Mouse (Mus musculus): ENCODE measurements at regions not wholly inside any gene's neighbourhood (a gene's known extent, or its start where the extent isn't known, plus 50 kb on each side); places are given as distances from the start of the nearest gene placed in this dataset.
"Not testable (repeated sequence)": the region's sequence is repeated elsewhere in the genome, so short reads cannot be mapped to it uniquely, and the experiment has no call there.

- Histone ChIP-seq H3K36me3 (ENCODE audit: control insufficient read depth, insufficient read depth, low read length) (no peaks in the 10 kb centered on the region), H3K27ac (ENCODE audit: low read depth, low read length) (no peak overlapping the region), H3K27me3 (ENCODE audit: control insufficient read depth, insufficient read depth, low read length) (no peaks in the 10 kb centered on the region), H3K4me3 (ENCODE audit: low read depth, low read length) (no peak overlapping the region), H3K4me2 (ENCODE audit: low read depth) (no peak overlapping the region), H3K9ac (ENCODE audit: low read length) (no peak overlapping the region), H3K4me1 (ENCODE audit: control insufficient read depth, insufficient read depth, low read length) (no peaks in the 10 kb centered on the region), H3K9me3 (ENCODE audit: control insufficient read depth, low read length) (no peaks in the 10 kb centered on the region)
- ATAC-seq (ENCODE audit: insufficient read depth, low FRiP score, low TSS enrichment) (no peak), DNase-seq (ENCODE audit: low spot score) (no peak)
- 89% methylated on average over 2 of the region's 2 CpGs for WGBS
These were observed 247.7 kb upstream of the Speer4f2 start for GRCm38 (mm10) chr5:17125240-17125639.

- no peak overlapping the region for H3K27ac ChIP-seq (ENCODE audit: low read depth, low read length)
- no peaks in the 10 kb centered on the region for H3K36me3 ChIP-seq (ENCODE audit: control insufficient read depth, insufficient read depth, low read length)
- WGBS = 69% methylated on average over 4 of the region's 4 CpGs
- H3K4me1 ChIP-seq (ENCODE audit: control insufficient read depth, insufficient read depth, low read length) = no peaks in the 10 kb centered on the region
- DNase-seq (ENCODE audit: low spot score) (no peak), ATAC-seq (ENCODE audit: insufficient read depth, low FRiP score, low TSS enrichment) (no peak)
- no peaks in the 10 kb centered on the region for H3K27me3 ChIP-seq (ENCODE audit: control insufficient read depth, insufficient read depth, low read length)
- no peak overlapping the region for H3K9ac ChIP-seq (ENCODE audit: low read length)
- no peak overlapping the region for H3K4me2 ChIP-seq (ENCODE audit: low read depth)
- no peaks in the 10 kb centered on the region for H3K9me3 ChIP-seq (ENCODE audit: control insufficient read depth, low read length)
- H3K4me3 ChIP-seq (ENCODE audit: low read depth, low read length) = no peak overlapping the region
These were observed 245.5 kb upstream of the Speer4f2 start for GRCm38 (mm10) chr5:17127501-17127900.

- WGBS = 62% methylated on average over 5 of the region's 5 CpGs
- H3K9ac ChIP-seq (ENCODE audit: low read length) = no peak overlapping the region
- H3K9me3 ChIP-seq (ENCODE audit: control insufficient read depth, low read length) = no peaks in the 10 kb centered on the region
- H3K4me1 ChIP-seq (ENCODE audit: control insufficient read depth, insufficient read depth, low read length) = no peaks in the 10 kb centered on the region
- DNase-seq (ENCODE audit: low spot score) (no peak), ATAC-seq (ENCODE audit: insufficient read depth, low FRiP score, low TSS enrichment) (no peak)
- no peak overlapping the region for H3K27ac ChIP-seq (ENCODE audit: low read depth, low read length)
- no peaks in the 10 kb centered on the region for H3K27me3 ChIP-seq (ENCODE audit: control insufficient read depth, insufficient read depth, low read length)
- no peak overlapping the region for H3K4me2 ChIP-seq (ENCODE audit: low read depth)
- H3K36me3 ChIP-seq (ENCODE audit: control insufficient read depth, insufficient read depth, low read length) = no peaks in the 10 kb centered on the region
- no peak overlapping the region for H3K4me3 ChIP-seq (ENCODE audit: low read depth, low read length)
These were observed 237.5 kb upstream of the Speer4f2 start for GRCm38 (mm10) chr5:17135489-17135888.

- H3K4me1 ChIP-seq (ENCODE audit: control insufficient read depth, insufficient read depth, low read length) = no peaks in the 10 kb centered on the region
- ATAC-seq (ENCODE audit: insufficient read depth, low FRiP score, low TSS enrichment) (no peak), DNase-seq (ENCODE audit: low spot score) (no peak)
- H3K4me3 ChIP-seq (ENCODE audit: low read depth, low read length) = no peak overlapping the region
- H3K9ac ChIP-seq (ENCODE audit: low read length) = no peak overlapping the region
- no peaks in the 10 kb centered on the region for H3K9me3 ChIP-seq (ENCODE audit: control insufficient read depth, low read length)
- H3K36me3 ChIP-seq (ENCODE audit: control insufficient read depth, insufficient read depth, low read length) = no peaks in the 10 kb centered on the region
- no peak overlapping the region for H3K4me2 ChIP-seq (ENCODE audit: low read depth)
- H3K27ac ChIP-seq (ENCODE audit: low read depth, low read length) = no peak overlapping the region
- H3K27me3 ChIP-seq (ENCODE audit: control insufficient read depth, insufficient read depth, low read length) = no peaks in the 10 kb centered on the region
These were observed 231.4 kb upstream of the Speer4f2 start for GRCm38 (mm10) chr5:17141555-17141954.

GRCm38 (mm10) chr5:17174562-17174961, 198.4 kb upstream of the Speer4f2 start:
- no peaks in the 10 kb centered on the region for H3K27me3 ChIP-seq (ENCODE audit: control insufficient read depth, insufficient read depth, low read length)
- DNase-seq (ENCODE audit: low spot score) = no peak
- no peak for ATAC-seq (ENCODE audit: insufficient read depth, low FRiP score, low TSS enrichment)
- H3K27ac ChIP-seq (ENCODE audit: low read depth, low read length) = no peak overlapping the region
- no peak overlapping the region for H3K4me2 ChIP-seq (ENCODE audit: low read depth)
- H3K36me3 ChIP-seq (ENCODE audit: control insufficient read depth, insufficient read depth, low read length) = no peaks in the 10 kb centered on the region
- no peak overlapping the region for H3K4me3 ChIP-seq (ENCODE audit: low read depth, low read length)
- no peaks in the 10 kb centered on the region for H3K4me1 ChIP-seq (ENCODE audit: control insufficient read depth, insufficient read depth, low read length)
- no peak overlapping the region for H3K9ac ChIP-seq (ENCODE audit: low read length)
- WGBS = 90% methylated on average over 2 of the region's 2 CpGs
- no peaks in the 10 kb centered on the region for H3K9me3 ChIP-seq (ENCODE audit: control insufficient read depth, low read length)

GRCm38 (mm10) chr5:17176771-17177170, 196.2 kb upstream of the Speer4f2 start:
- Histone ChIP-seq H3K27me3 (ENCODE audit: control insufficient read depth, insufficient read depth, low read length) (no peaks in the 10 kb centered on the region), H3K4me3 (ENCODE audit: low read depth, low read length) (no peak overlapping the region), H3K9me3 (ENCODE audit: control insufficient read depth, low read length) (no peaks in the 10 kb centered on the region), H3K4me1 (ENCODE audit: control insufficient read depth, insufficient read depth, low read length) (no peaks in the 10 kb centered on the region), H3K36me3 (ENCODE audit: control insufficient read depth, insufficient read depth, low read length) (no peaks in the 10 kb centered on the region), H3K27ac (ENCODE audit: low read depth, low read length) (no peak overlapping the region), H3K4me2 (ENCODE audit: low read depth) (no peak overlapping the region), H3K9ac (ENCODE audit: low read length) (no peak overlapping the region)
- ATAC-seq (ENCODE audit: insufficient read depth, low FRiP score, low TSS enrichment) (no peak), DNase-seq (ENCODE audit: low spot score) (no peak)
- 88% methylated on average over 9 of the region's 9 CpGs for WGBS

GRCm38 (mm10) chr5:17208554-17209283, 164.3 kb upstream of the Speer4f2 start:
- no peak overlapping the region for H3K9ac ChIP-seq (ENCODE audit: low read length)
- no peaks in the 10 kb centered on the region for H3K36me3 ChIP-seq (ENCODE audit: control insufficient read depth, insufficient read depth, low read length)
- no peaks in the 10 kb centered on the region for H3K9me3 ChIP-seq (ENCODE audit: control insufficient read depth, low read length)
- no peak overlapping the region for H3K4me2 ChIP-seq (ENCODE audit: low read depth)
- DNase-seq (ENCODE audit: low spot score) (no peak), ATAC-seq (ENCODE audit: insufficient read depth, low FRiP score, low TSS enrichment) (no peak)
- no peaks in the 10 kb centered on the region for H3K27me3 ChIP-seq (ENCODE audit: control insufficient read depth, insufficient read depth, low read length)
- H3K4me1 ChIP-seq (ENCODE audit: control insufficient read depth, insufficient read depth, low read length) = no peaks in the 10 kb centered on the region
- H3K4me3 ChIP-seq (ENCODE audit: low read depth, low read length) = no peak overlapping the region
- 80% methylated on average over 4 of the region's 4 CpGs for WGBS
- H3K27ac ChIP-seq (ENCODE audit: low read depth, low read length) = no peak overlapping the region

- ATAC-seq (ENCODE audit: insufficient read depth, low FRiP score, low TSS enrichment) (no peak), DNase-seq (ENCODE audit: low spot score) (no peak)
- H3K9me3 ChIP-seq (ENCODE audit: control insufficient read depth, low read length) = no peaks in the 10 kb centered on the region
- no peak overlapping the region for H3K27ac ChIP-seq (ENCODE audit: low read depth, low read length)
- WGBS = 75% methylated on average over 6 of the region's 6 CpGs
- no peak overlapping the region for H3K4me2 ChIP-seq (ENCODE audit: low read depth)
- no peaks in the 10 kb centered on the region for H3K4me1 ChIP-seq (ENCODE audit: control insufficient read depth, insufficient read depth, low read length)
- H3K4me3 ChIP-seq (ENCODE audit: low read depth, low read length) = no peak overlapping the region
- H3K27me3 ChIP-seq (ENCODE audit: control insufficient read depth, insufficient read depth, low read length) = no peaks in the 10 kb centered on the region
- no peak overlapping the region for H3K9ac ChIP-seq (ENCODE audit: low read length)
- no peaks in the 10 kb centered on the region for H3K36me3 ChIP-seq (ENCODE audit: control insufficient read depth, insufficient read depth, low read length)
These were observed 162.2 kb upstream of the Speer4f2 start for GRCm38 (mm10) chr5:17210723-17211245.

GRCm38 (mm10) chr5:17223542-17223941, 149.4 kb upstream of the Speer4f2 start:
- not testable (repeated sequence) for H3K4me2 ChIP-seq (ENCODE audit: low read depth); H3K9me3 ChIP-seq (ENCODE audit: control insufficient read depth, low read length); H3K4me3 ChIP-seq (ENCODE audit: low read depth, low read length); DNase-seq (ENCODE audit: low spot score); H3K9ac ChIP-seq (ENCODE audit: low read length); H3K27me3 ChIP-seq (ENCODE audit: control insufficient read depth, insufficient read depth, low read length); H3K4me1 ChIP-seq (ENCODE audit: control insufficient read depth, insufficient read depth, low read length); H3K36me3 ChIP-seq (ENCODE audit: control insufficient read depth, insufficient read depth, low read length); ATAC-seq (ENCODE audit: insufficient read depth, low FRiP score, low TSS enrichment); H3K27ac ChIP-seq (ENCODE audit: low read depth, low read length)
- 78% methylated on average over 1 of the region's 1 CpGs for WGBS
